Mouse (Mus musculus) MEL (cell line): ENCODE data around the gene Gm20388. TPM values are rescaled to one million over a fixed set of nuclear protein-coding genes. Genes with fewer than 3 reads are reported as not detected.

Experiments
- DNase-seq: peaks from one replicate; pipeline ENCODE4 v3.0.0; 2011; ENCODE audit warnings: low read depth, low spot score
- H3K27ac ChIP-seq: 2 replicates; pipeline ENCODE4 v1.5.1; 2012; ENCODE audit warnings: low read depth, mild to moderate bottlenecking, control low read depth, low read length, moderate library complexity; ENCODE audit not compliant: control insufficient read depth
- H3K27me3 ChIP-seq, 2 experiments: fragments of 150-350 bp in 1 of 2; sonication (generic) in 1 of 2; 2 replicates each; pipeline ENCODE4 v1.6.1; 2012; ENCODE audit warnings: low read length in 2 of 2, mild to moderate bottlenecking in 2 of 2, improper control_type of control experiment in 1 of 2, moderate library complexity in 1 of 2; ENCODE audit not compliant: insufficient read depth in 2 of 2, control insufficient read depth in 1 of 2
- H3K36me3 ChIP-seq, 2 experiments: 2 replicates each; pipeline ENCODE4 v1.6.1; 2012 to 2014; ENCODE audit warnings: low read length in 2 of 2, improper control_type of control experiment in 1 of 2, inconsistent platforms in 1 of 2, mild to moderate bottlenecking in 1 of 2; ENCODE audit not compliant: insufficient read depth in 2 of 2, control insufficient read depth in 1 of 2
- H3K4me1 ChIP-seq, 2 experiments: fragments of 150-350 bp in 1 of 2; sonication (generic) in 1 of 2; 2 replicates each; pipeline ENCODE4 v1.6.1; 2012; ENCODE audit warnings: low read length in 2 of 2, improper control_type of control experiment in 1 of 2, mild to moderate bottlenecking in 1 of 2; ENCODE audit not compliant: insufficient read depth in 2 of 2, control insufficient read depth in 1 of 2
- H3K4me3 ChIP-seq, 2 experiments: fragments of 150-350 bp in 1 of 2; sonication (generic) in 1 of 2; 2 replicates each; pipeline ENCODE4 v1.5.1; 2012; ENCODE audit warnings: low read depth in 2 of 2, low read length in 2 of 2, mild to moderate bottlenecking in 2 of 2, moderate library complexity in 2 of 2, control low read depth in 1 of 2, improper control_type of control experiment in 1 of 2; ENCODE audit not compliant: control insufficient read depth in 1 of 2, insufficient read depth in 1 of 2
- H3K79me2 ChIP-seq: 2 replicates; pipeline ENCODE4 v1.6.1; 2012; ENCODE audit warnings: mild to moderate bottlenecking, low read length, moderate library complexity; ENCODE audit not compliant: control insufficient read depth, poor library complexity, insufficient read depth
- H3K9ac ChIP-seq: 2 replicates; pipeline ENCODE4 v1.6.1; 2012; ENCODE audit warnings: low read depth, mild to moderate bottlenecking, control low read depth, low read length, moderate library complexity; ENCODE audit not compliant: control insufficient read depth, poor library complexity, severe bottlenecking
- H3K9me3 ChIP-seq: fragments of 150-350 bp; sonication (generic); replicated peaks from 2 replicates; pipeline ENCODE4 v1.6.1; 2012; ENCODE audit warnings: mild to moderate bottlenecking, low read length, improper control_type of control experiment, moderate library complexity; ENCODE audit not compliant: insufficient read depth
- BHLHE40 ChIP-seq: IDR thresholded peaks from 2 replicates; pipeline ENCODE4 v1.6.1; 2012; ENCODE audit warnings: low read depth, mild to moderate bottlenecking, inconsistent platforms, low read length, improper control_type of control experiment, borderline replicate concordance
- CHD2 ChIP-seq: IDR thresholded peaks from 2 replicates; pipeline ENCODE4 v1.6.1; 2011; ENCODE audit warnings: low read length, improper control_type of control experiment
- CTCF ChIP-seq, 3 experiments: IDR thresholded peaks in 2 of 3; conservative IDR thresholded peaks in 1 of 3; 2 replicates each; pipeline ENCODE4 v1.5.1; 2011 to 2012; ENCODE audit warnings: low read length in 3 of 3, low read depth in 2 of 3, mild to moderate bottlenecking in 2 of 3, improper control_type of control experiment in 1 of 3, inconsistent platforms in 1 of 3, mixed read lengths in 1 of 3, moderate library complexity in 1 of 3; ENCODE audit not compliant: control insufficient read depth in 1 of 3, insufficient read depth in 1 of 3, poor library complexity in 1 of 3, severe bottlenecking in 1 of 3
- E2F4 ChIP-seq: IDR thresholded peaks from 2 replicates; pipeline ENCODE4 v1.6.1; 2011; ENCODE audit warnings: low read depth, low read length, improper control_type of control experiment, borderline replicate concordance
- ELF1 ChIP-seq: IDR thresholded peaks from 2 replicates; pipeline ENCODE4 v1.6.1; 2014; ENCODE audit warnings: low read depth, mild to moderate bottlenecking, inconsistent platforms, low read length, improper control_type of control experiment, moderate library complexity
- ETS1 ChIP-seq: IDR thresholded peaks from 2 replicates; pipeline ENCODE4 v1.6.1; 2012; ENCODE audit warnings: low read depth, mild to moderate bottlenecking, inconsistent platforms, low read length, improper control_type of control experiment, moderate library complexity
- HCFC1 ChIP-seq: IDR thresholded peaks from 2 replicates; pipeline ENCODE4 v1.6.1; 2012; ENCODE audit warnings: low read depth, mild to moderate bottlenecking, inconsistent platforms, low read length, improper control_type of control experiment, moderate library complexity
- MAZ ChIP-seq: IDR thresholded peaks from 2 replicates; pipeline ENCODE4 v1.6.1; 2012; ENCODE audit warnings: low read depth, mild to moderate bottlenecking, inconsistent platforms, low read length, improper control_type of control experiment
- MEF2A ChIP-seq: IDR thresholded peaks from 2 replicates; pipeline ENCODE4 v1.6.1; 2014; ENCODE audit warnings: low read depth, mild to moderate bottlenecking, inconsistent platforms, low read length, improper control_type of control experiment; ENCODE audit not compliant: poor library complexity, insufficient replicate concordance, severe bottlenecking; ENCODE audit errors: extremely low read depth
- MXI1 ChIP-seq: IDR thresholded peaks from 2 replicates; pipeline ENCODE4 v1.6.1; 2011; ENCODE audit warnings: mild to moderate bottlenecking, low read depth, low read length, improper control_type of control experiment
- MYB ChIP-seq: IDR thresholded peaks from 2 replicates; pipeline ENCODE4 v1.6.1; 2011; ENCODE audit warnings: mild to moderate bottlenecking, low read depth, low read length, improper control_type of control experiment
- POLR2AphosphoS5 ChIP-seq: IDR thresholded peaks from 2 replicates; pipeline ENCODE4 v1.6.1; 2012; ENCODE audit warnings: low read depth, borderline replicate concordance, mild to moderate bottlenecking, inconsistent platforms, low read length, moderate library complexity, mixed read lengths
- RAD21 ChIP-seq: IDR thresholded peaks from 2 replicates; pipeline ENCODE4 v1.6.1; 2011; ENCODE audit warnings: mild to moderate bottlenecking, low read depth, low read length, improper control_type of control experiment
- SMC3 ChIP-seq: IDR thresholded peaks from 2 replicates; pipeline ENCODE4 v1.6.1; 2011; ENCODE audit warnings: low read depth, low read length, improper control_type of control experiment
- TAL1 ChIP-seq: IDR thresholded peaks from 2 replicates; pipeline ENCODE4 v1.6.1; 2012; ENCODE audit warnings: mild to moderate bottlenecking, inconsistent platforms, low read length, moderate library complexity, mixed read lengths
- USF2 ChIP-seq, 2 experiments: IDR thresholded peaks; 2 replicates each; pipeline ENCODE4 v1.6.1; 2011 to 2012; ENCODE audit warnings: improper control_type of control experiment in 2 of 2, low read length in 2 of 2, borderline replicate concordance in 1 of 2, inconsistent platforms in 1 of 2, low read depth in 1 of 2, mild to moderate bottlenecking in 1 of 2; ENCODE audit not compliant: insufficient read depth in 1 of 2
- ZMIZ1 ChIP-seq: IDR thresholded peaks from 2 replicates; pipeline ENCODE4 v1.6.1; 2012; ENCODE audit warnings: low read depth, mild to moderate bottlenecking, inconsistent platforms, low read length, improper control_type of control experiment, moderate library complexity
- ZNF384 ChIP-seq: IDR thresholded peaks from 2 replicates; pipeline ENCODE4 v1.6.1; 2012; ENCODE audit warnings: low read depth, mild to moderate bottlenecking, inconsistent platforms, low read length, improper control_type of control experiment
- polyA plus RNA-seq, 2 experiments: library from polyadenylated mRNA; stranded (reverse) in 1 of 2; unstranded in 1 of 2; fragments of >175 nt in 1 of 2; fragments of >200 nt in 1 of 2; gene quantifications; 2 replicates each; pipeline versions ENCODE4 v1.2.1 to v1.2.4; 2012; ENCODE audit warnings: low replicate concordance in 2 of 2, low read depth in 1 of 2; ENCODE audit not compliant: insufficient read length in 2 of 2, insufficient read depth in 1 of 2, missing spikeins in 1 of 2
- total RNA-seq: library from RNA; depleted of rRNA; stranded (reverse); fragments of 300-350 nt; gene quantifications from 2 replicates; pipeline ENCODE4 v1.2.3, GENCODE M21; 2012

The Gm20388 gene
- total and polyA plus RNA-seq, 3 experiments = 11.1 to 17.8 TPM; not detected in 1

DNA sequence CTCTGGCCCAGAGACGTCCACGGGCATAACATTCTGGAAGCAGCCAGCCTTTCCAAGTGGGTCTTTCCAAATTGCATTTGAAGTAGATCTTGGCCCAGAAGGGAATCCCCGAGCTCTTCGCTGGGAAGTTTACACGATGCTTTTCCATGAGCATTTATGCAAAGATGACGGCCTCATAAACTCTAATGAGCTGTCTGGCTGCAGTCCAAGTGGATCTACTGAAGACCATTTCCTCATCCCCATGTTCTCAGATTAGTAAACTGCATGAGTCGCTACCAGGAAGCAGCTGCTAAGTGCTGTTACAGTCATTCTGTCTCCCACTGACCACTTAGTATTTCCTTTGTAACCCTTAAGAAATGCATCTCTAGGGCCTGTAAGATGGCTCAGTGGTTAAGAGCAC lies 3852.7 kb downstream of the Gm20388 start:
- Histone ChIP-seq H3K4me3 (no peak overlapping the region), H3K79me2 (no peaks in the 10 kb centered on the region), H3K36me3 (no peaks in the 10 kb centered on the region), H3K9ac (no peak overlapping the region)
- TF ChIP-seq MYB (no peak), MAZ (no peak), HCFC1 (no peak), ELF1 (no peak), USF2 (IDR thresholded peaks at IDR 0.05; ENCODE audit: borderline replicate concordance in 1 of 2, insufficient read depth in 1 of 2, low read depth in 1 of 2, low read length in 2 of 2) (no peak)
- TF ChIP-seq, all 39 proteins: peak for 0
- H3K9me3 ChIP-seq = no peaks in the 10 kb centered on the region
- no peak overlapping the region for H3K27ac ChIP-seq
- no peaks in the 10 kb centered on the region for H3K27me3 ChIP-seq
- H3K4me1 ChIP-seq = no peaks in the 10 kb centered on the region
- DNase-seq = no peak

DNA sequence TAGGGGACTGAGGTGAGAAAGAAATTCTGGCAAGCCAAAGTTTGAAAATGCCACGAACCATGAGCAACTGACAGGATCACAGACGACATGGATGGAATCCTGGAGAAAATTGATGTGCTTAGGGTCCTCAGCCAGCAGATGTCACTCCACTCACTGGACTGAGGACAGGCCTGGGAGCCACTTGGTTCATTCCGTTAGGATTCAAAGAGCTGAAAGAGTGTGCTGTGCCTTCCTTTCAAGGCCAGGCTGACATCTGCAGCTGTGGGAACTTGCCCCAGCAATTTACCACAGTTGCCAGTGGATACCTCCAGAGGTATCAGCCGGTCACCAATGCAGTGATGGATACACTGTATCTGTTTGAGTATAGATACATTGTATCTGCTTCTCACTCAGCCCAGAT lies 3854.0 kb downstream of the Gm20388 start:
- no peak overlapping the region for H3K9ac ChIP-seq
- H3K4me1 ChIP-seq = 0 out of 4 replicates have a peak, but pooled peaks cover 0 to 5% of the 10 kb centered on the region in 2 experiments
- DNase-seq = no peak
- H3K27me3 ChIP-seq = no peaks in the 10 kb centered on the region
- TF ChIP-seq CTCF (IDR thresholded peaks at IDR 0.05 in 2 of 3, conservative IDR thresholded peaks at IDR 0.05 in 1 of 3; ENCODE audit: control insufficient read depth in 1 of 3, insufficient read depth in 1 of 3, low read depth in 2 of 3, low read length in 3 of 3, poor library complexity in 1 of 3, severe bottlenecking in 1 of 3) (peak in 1 of 3 experiments; percentile 22; a peak in 1 of 6 replicates), MXI1 (no peak), TAL1 (no peak), SMC3 (peak; percentile 24; the same call in 1 of the 2 replicates), RAD21 (peak; percentile 6), ELF1 (no peak), E2F4 (no peak)
- TF ChIP-seq, all 39 proteins: peak for 3
- Histone ChIP-seq H3K36me3 (no peaks in the 10 kb centered on the region), H3K9me3 (no peaks in the 10 kb centered on the region), H3K27ac (no peak overlapping the region), H3K79me2 (no peaks in the 10 kb centered on the region), H3K4me3 (no peak overlapping the region)

DNA sequence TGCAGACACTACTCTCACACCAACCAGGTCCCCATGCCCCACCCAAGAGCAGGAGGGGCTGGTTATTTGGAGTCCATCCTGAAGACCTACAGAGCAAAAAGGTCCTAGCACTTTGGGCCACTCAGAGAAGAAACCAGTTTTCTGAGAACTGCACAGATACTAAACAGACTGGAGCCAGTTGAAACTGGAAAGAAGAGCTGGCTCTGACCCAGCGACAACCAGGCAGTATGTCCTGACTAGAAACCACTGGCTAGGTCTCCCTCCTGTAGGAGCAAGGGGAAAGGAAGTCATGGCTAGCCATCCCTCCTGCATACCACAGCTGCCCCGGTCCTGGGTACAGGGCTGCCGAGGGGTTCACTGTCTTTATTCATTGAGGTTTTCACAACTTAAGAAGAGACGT lies 3855.9 kb downstream of the Gm20388 start:
- TF ChIP-seq ETS1 = no peak
- TF ChIP-seq BHLHE40 = no peak
- no peak for TF ChIP-seq SMC3
- no peak for TF ChIP-seq POLR2AphosphoS5
- TF ChIP-seq CTCF (IDR thresholded peaks at IDR 0.05 in 2 of 3, conservative IDR thresholded peaks at IDR 0.05 in 1 of 3; ENCODE audit: control insufficient read depth in 1 of 3, insufficient read depth in 1 of 3, low read depth in 2 of 3, low read length in 3 of 3, poor library complexity in 1 of 3, severe bottlenecking in 1 of 3) = no peak
- no peak for TF ChIP-seq ZNF384
- no peak for TF ChIP-seq MAZ
- no peak for TF ChIP-seq MEF2A
- TF ChIP-seq MXI1 = no peak
- TF ChIP-seq CHD2 = no peak
- no peak for TF ChIP-seq E2F4
- no peak for TF ChIP-seq ZMIZ1
- no peak overlapping the region for H3K27ac ChIP-seq
- no peak for DNase-seq
- H3K9ac ChIP-seq = no peak overlapping the region
- H3K79me2 ChIP-seq = no peaks in the 10 kb centered on the region
- H3K4me1 ChIP-seq = 0 out of 4 replicates have a peak, but pooled peaks cover 0 to 5% of the 10 kb centered on the region in 2 experiments
- H3K9me3 ChIP-seq = no peaks in the 10 kb centered on the region
- no peaks in the 10 kb centered on the region for H3K27me3 ChIP-seq
- H3K4me3 ChIP-seq = no peak overlapping the region
- no peaks in the 10 kb centered on the region for H3K36me3 ChIP-seq
